Mouse (Mus musculus): ENCODE data around the gene Lhfpl5. TPM values are rescaled to one million over a fixed set of nuclear protein-coding genes. Genes with fewer than 3 reads are reported as not detected.

Gene Lhfpl5
- polyA plus RNA-seq, 1 experiment from 2014 or later = not detected

DNA sequence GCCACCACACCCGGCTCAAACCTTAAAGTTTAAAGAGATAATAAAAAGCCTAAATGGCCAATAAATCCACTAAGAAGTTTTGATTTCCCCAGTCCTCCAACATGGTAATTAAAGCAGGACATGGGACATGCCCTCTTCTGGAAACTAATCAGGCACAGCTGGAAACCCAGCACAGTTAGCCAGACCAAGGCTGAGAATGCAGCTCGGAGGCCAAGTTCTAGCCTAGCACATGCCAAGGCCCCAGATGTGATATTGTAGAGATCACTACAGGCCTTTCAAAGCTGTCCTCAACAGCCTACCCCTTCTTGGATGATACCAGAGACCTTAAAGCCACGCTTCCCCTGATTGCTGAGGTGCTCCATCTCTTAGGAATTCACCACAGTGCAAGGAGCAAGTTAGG is 11.1 kb downstream of the Lhfpl5 start:
- 81% methylated on average over 3 of the region's 3 CpGs for WGBS (ENCODE audit: insufficient replicate concordance)
- Histone ChIP-seq H3K27me3 (ENCODE audit: control insufficient read depth, insufficient read depth, low read length) (no peaks in the 10 kb centered on the region), H3K4me2 (no peak overlapping the region), H3K36me3 (ENCODE audit: control insufficient read depth, insufficient read depth, low read length) (peaks cover 10% of the 10 kb centered on the region; the same call in 1 of the 2 replicates), H3K9ac (ENCODE audit: low read depth, low read length) (no peak overlapping the region), H3K27ac (ENCODE audit: low read depth, low read length) (no peak overlapping the region), H3K9me3 (replicated peaks; ENCODE audit: control insufficient read depth, low read length) (no peaks in the 10 kb centered on the region), H3K4me3 (ENCODE audit: low read depth, low read length) (no peak overlapping the region), H3K4me1 (ENCODE audit: control insufficient read depth, insufficient read depth, low read length) (no peaks in the 10 kb centered on the region)
- no peak for ATAC-seq (replicated peaks; ENCODE audit: insufficient number of reproducible peaks, low FRiP score, low TSS enrichment)

DNA sequence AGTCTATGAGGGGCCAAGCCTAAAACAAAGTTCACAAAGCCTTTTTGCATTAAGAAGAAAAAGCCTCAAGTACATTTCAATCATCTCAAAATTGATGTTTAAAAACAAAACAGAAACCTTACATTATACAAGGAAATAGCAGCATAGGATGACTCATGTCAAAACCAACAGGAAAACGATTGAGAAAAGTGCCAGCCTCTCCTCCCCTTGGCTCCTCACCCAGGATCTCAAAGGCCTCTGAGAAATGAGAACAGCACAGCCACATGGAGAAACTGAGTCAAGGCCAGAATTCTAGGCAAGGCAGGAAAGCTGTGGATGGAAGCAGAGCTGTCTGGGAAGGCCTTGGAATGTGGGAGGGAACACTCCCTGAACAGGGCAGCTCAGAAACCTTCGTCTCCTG is 13.2 kb downstream of the Lhfpl5 start:
- Histone ChIP-seq H3K4me3 (ENCODE audit: low read depth, low read length) (no peak overlapping the region), H3K27me3 (ENCODE audit: control insufficient read depth, insufficient read depth, low read length) (no peaks in the 10 kb centered on the region), H3K27ac (ENCODE audit: low read depth, low read length) (no peak overlapping the region), H3K36me3 (ENCODE audit: control insufficient read depth, insufficient read depth, low read length) (peaks cover 19% of the 10 kb centered on the region), H3K9me3 (replicated peaks; ENCODE audit: control insufficient read depth, low read length) (no peaks in the 10 kb centered on the region), H3K9ac (ENCODE audit: low read depth, low read length) (no peak overlapping the region), H3K4me2 (no peak overlapping the region), H3K4me1 (ENCODE audit: control insufficient read depth, insufficient read depth, low read length) (no peaks in the 10 kb centered on the region)
- no peak for ATAC-seq (replicated peaks; ENCODE audit: insufficient number of reproducible peaks, low FRiP score, low TSS enrichment)
- WGBS (ENCODE audit: insufficient replicate concordance) = 74% methylated on average over 2 of the region's 2 CpGs

GRCm38 (mm10) chr17:28590596-28590995 is 15.2 kb downstream of the Lhfpl5 start:
- Histone ChIP-seq H3K9ac (ENCODE audit: low read depth, low read length) (no peak overlapping the region), H3K27me3 (ENCODE audit: control insufficient read depth, insufficient read depth, low read length) (no peaks in the 10 kb centered on the region), H3K4me1 (ENCODE audit: control insufficient read depth, insufficient read depth, low read length) (no peaks in the 10 kb centered on the region), H3K27ac (ENCODE audit: low read depth, low read length) (no peak overlapping the region), H3K36me3 (ENCODE audit: control insufficient read depth, insufficient read depth, low read length) (peaks cover 20% of the 10 kb centered on the region), H3K4me2 (no peak overlapping the region), H3K9me3 (replicated peaks; ENCODE audit: control insufficient read depth, low read length) (no peaks in the 10 kb centered on the region), H3K4me3 (ENCODE audit: low read depth, low read length) (no peak overlapping the region)
- 88% methylated on average over 3 of the region's 3 CpGs for WGBS (ENCODE audit: insufficient replicate concordance)
- no peak for ATAC-seq (replicated peaks; ENCODE audit: insufficient number of reproducible peaks, low FRiP score, low TSS enrichment)

GRCm38 (mm10) chr17:28591476-28591875 is 16.0 kb downstream of the Lhfpl5 start:
- Histone ChIP-seq H3K9me3 (replicated peaks; ENCODE audit: control insufficient read depth, low read length) (no peaks in the 10 kb centered on the region), H3K27ac (ENCODE audit: low read depth, low read length) (no peak overlapping the region), H3K27me3 (ENCODE audit: control insufficient read depth, insufficient read depth, low read length) (no peaks in the 10 kb centered on the region), H3K36me3 (ENCODE audit: control insufficient read depth, insufficient read depth, low read length) (peaks cover 20% of the 10 kb centered on the region), H3K4me3 (ENCODE audit: low read depth, low read length) (no peak overlapping the region), H3K9ac (ENCODE audit: low read depth, low read length) (no peak overlapping the region), H3K4me1 (ENCODE audit: control insufficient read depth, insufficient read depth, low read length) (no peaks in the 10 kb centered on the region), H3K4me2 (no peak overlapping the region)
- WGBS (ENCODE audit: insufficient replicate concordance) = 63% methylated on average over 5 of the region's 5 CpGs
- no peak for ATAC-seq (replicated peaks; ENCODE audit: insufficient number of reproducible peaks, low FRiP score, low TSS enrichment)

DNA sequence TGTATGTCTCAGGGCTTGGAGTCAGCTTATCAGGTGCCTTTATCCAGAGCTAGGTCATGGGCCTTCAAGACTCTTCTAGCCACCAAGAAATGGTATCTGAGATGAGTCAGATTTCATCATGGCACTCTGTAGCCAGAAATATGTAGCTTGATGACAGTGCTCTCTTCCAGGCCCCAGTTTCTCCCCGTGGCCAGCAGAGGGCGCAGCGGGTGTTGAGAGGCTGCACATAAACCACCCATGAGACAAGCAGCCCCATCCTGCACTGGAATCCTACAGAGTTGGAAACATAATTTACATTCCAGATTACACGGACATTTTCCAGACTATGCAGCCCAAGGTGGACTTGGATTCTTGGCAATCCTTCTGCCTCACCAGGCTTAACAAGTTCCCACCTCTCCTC is 17.6 kb downstream of the Lhfpl5 start:
- H3K27me3 ChIP-seq (ENCODE audit: control insufficient read depth, insufficient read depth, low read length) = no peaks in the 10 kb centered on the region
- H3K4me3 ChIP-seq (ENCODE audit: low read depth, low read length) = no peak overlapping the region
- H3K36me3 ChIP-seq (ENCODE audit: control insufficient read depth, insufficient read depth, low read length) = peaks cover 20% of the 10 kb centered on the region
- H3K27ac ChIP-seq (ENCODE audit: low read depth, low read length) = no peak overlapping the region
- no peak overlapping the region for H3K9ac ChIP-seq (ENCODE audit: low read depth, low read length)
- no peaks in the 10 kb centered on the region for H3K9me3 ChIP-seq (replicated peaks; ENCODE audit: control insufficient read depth, low read length)
- H3K4me2 ChIP-seq = no peak overlapping the region
- no peak for ATAC-seq (replicated peaks; ENCODE audit: insufficient number of reproducible peaks, low FRiP score, low TSS enrichment)
- H3K4me1 ChIP-seq (ENCODE audit: control insufficient read depth, insufficient read depth, low read length) = no peaks in the 10 kb centered on the region
- 23% methylated on average over 4 of the region's 4 CpGs for WGBS (ENCODE audit: insufficient replicate concordance)

DNA sequence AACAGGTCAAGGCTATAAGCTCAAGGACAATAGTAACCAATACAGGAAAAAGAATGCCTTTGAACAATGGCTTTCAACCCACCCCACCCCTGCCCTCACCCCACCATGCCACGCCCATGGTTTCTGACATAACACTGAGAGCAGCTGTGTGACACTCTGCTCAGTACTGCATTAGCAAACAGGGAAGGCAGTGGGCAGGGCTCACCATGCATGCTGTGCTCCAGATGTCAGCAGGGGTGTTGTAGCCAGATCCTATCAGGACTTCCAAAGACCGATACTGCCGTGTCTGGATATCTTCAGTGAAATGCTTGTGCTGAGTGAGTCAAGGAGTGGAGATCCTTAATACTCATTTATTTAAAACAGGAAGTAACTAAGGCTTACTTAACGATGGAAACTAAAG is 18.5 kb downstream of the Lhfpl5 start:
- peaks cover 21% of the 10 kb centered on the region for H3K36me3 ChIP-seq (ENCODE audit: control insufficient read depth, insufficient read depth, low read length)
- WGBS (ENCODE audit: insufficient replicate concordance) = 47% methylated on average over 4 of the region's 4 CpGs
- no peak for ATAC-seq (replicated peaks; ENCODE audit: insufficient number of reproducible peaks, low FRiP score, low TSS enrichment)
- no peaks in the 10 kb centered on the region for H3K9me3 ChIP-seq (replicated peaks; ENCODE audit: control insufficient read depth, low read length)
- H3K4me2 ChIP-seq = no peak overlapping the region
- no peak overlapping the region for H3K9ac ChIP-seq (ENCODE audit: low read depth, low read length)
- H3K27me3 ChIP-seq (ENCODE audit: control insufficient read depth, insufficient read depth, low read length) = no peaks in the 10 kb centered on the region
- H3K4me1 ChIP-seq (ENCODE audit: control insufficient read depth, insufficient read depth, low read length) = no peaks in the 10 kb centered on the region
- no peak overlapping the region for H3K4me3 ChIP-seq (ENCODE audit: low read depth, low read length)
- no peak overlapping the region for H3K27ac ChIP-seq (ENCODE audit: low read depth, low read length)

GRCm38 (mm10) chr17:28600780-28601179 is 25.3 kb downstream of the Lhfpl5 start:
- H3K9ac ChIP-seq (ENCODE audit: low read depth, low read length) = no peak overlapping the region
- H3K27me3 ChIP-seq (ENCODE audit: control insufficient read depth, insufficient read depth, low read length) = no peaks in the 10 kb centered on the region
- ATAC-seq (replicated peaks; ENCODE audit: insufficient number of reproducible peaks, low FRiP score, low TSS enrichment) = no peak
- H3K27ac ChIP-seq (ENCODE audit: low read depth, low read length) = no peak overlapping the region
- H3K9me3 ChIP-seq (replicated peaks; ENCODE audit: control insufficient read depth, low read length) = no peaks in the 10 kb centered on the region
- H3K4me1 ChIP-seq (ENCODE audit: control insufficient read depth, insufficient read depth, low read length) = no peaks in the 10 kb centered on the region
- no peak overlapping the region for H3K4me3 ChIP-seq (ENCODE audit: low read depth, low read length)
- WGBS (ENCODE audit: insufficient replicate concordance) = 80% methylated on average over 5 of the region's 5 CpGs
- H3K36me3 ChIP-seq (ENCODE audit: control insufficient read depth, insufficient read depth, low read length) = peaks cover 52% of the 10 kb centered on the region
- H3K4me2 ChIP-seq = no peak overlapping the region

- H3K27ac ChIP-seq (ENCODE audit: low read depth, low read length) = no peak overlapping the region
- no peak for ATAC-seq (replicated peaks; ENCODE audit: insufficient number of reproducible peaks, low FRiP score, low TSS enrichment)
- no peak overlapping the region for H3K4me2 ChIP-seq
- no peak overlapping the region for H3K4me3 ChIP-seq (ENCODE audit: low read depth, low read length)
- no peaks in the 10 kb centered on the region for H3K4me1 ChIP-seq (ENCODE audit: control insufficient read depth, insufficient read depth, low read length)
- no peaks in the 10 kb centered on the region for H3K27me3 ChIP-seq (ENCODE audit: control insufficient read depth, insufficient read depth, low read length)
- H3K36me3 ChIP-seq (ENCODE audit: control insufficient read depth, insufficient read depth, low read length) = peaks cover 51% of the 10 kb centered on the region
- H3K9me3 ChIP-seq (replicated peaks; ENCODE audit: control insufficient read depth, low read length) = no peaks in the 10 kb centered on the region
- WGBS (ENCODE audit: insufficient replicate concordance) = 91% methylated on average over 9 of the region's 9 CpGs
- H3K9ac ChIP-seq (ENCODE audit: low read depth, low read length) = no peak overlapping the region
Observed at GRCm38 (mm10) chr17:28601557-28602250, 26.3 kb downstream of the Lhfpl5 start.

DNA sequence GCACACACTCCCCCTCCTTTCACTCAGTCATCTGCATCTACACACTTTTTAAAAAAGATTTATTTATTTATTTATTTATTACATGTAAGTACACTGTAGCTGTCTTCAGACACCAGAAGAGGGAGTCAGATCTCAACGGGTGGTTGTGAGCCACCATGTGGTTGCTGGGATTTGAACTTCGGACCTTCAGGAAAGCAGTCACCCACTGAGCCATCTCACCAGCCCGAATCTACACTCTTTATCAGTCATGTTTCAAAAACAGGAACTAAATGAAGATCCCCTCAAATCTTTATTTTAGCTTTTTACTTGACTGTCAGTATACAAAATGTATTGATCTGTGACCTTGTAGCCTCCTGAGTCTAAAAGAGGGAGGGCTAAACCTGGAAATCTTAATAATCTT is 34.1 kb downstream of the Lhfpl5 start:
- Histone ChIP-seq H3K36me3 (ENCODE audit: control insufficient read depth, insufficient read depth, low read length) (peaks cover 7% of the 10 kb centered on the region), H3K27ac (ENCODE audit: low read depth, low read length) (no peak overlapping the region), H3K9me3 (replicated peaks; ENCODE audit: control insufficient read depth, low read length) (no peaks in the 10 kb centered on the region), H3K27me3 (ENCODE audit: control insufficient read depth, insufficient read depth, low read length) (no peaks in the 10 kb centered on the region), H3K4me3 (ENCODE audit: low read depth, low read length) (no peak overlapping the region), H3K4me2 (no peak overlapping the region), H3K4me1 (ENCODE audit: control insufficient read depth, insufficient read depth, low read length) (no peaks in the 10 kb centered on the region), H3K9ac (ENCODE audit: low read depth, low read length) (no peak overlapping the region)
- WGBS (ENCODE audit: insufficient replicate concordance) = 66% methylated on average over 3 of the region's 3 CpGs
- no peak for ATAC-seq (replicated peaks; ENCODE audit: insufficient number of reproducible peaks, low FRiP score, low TSS enrichment)
